Mouse (Mus musculus): Measurements from ENCODE around the gene Acvr1b. TPM values are rescaled to one million over a fixed set of nuclear protein-coding genes. Genes with fewer than 3 reads are reported as not detected.

The Acvr1b gene
- total RNA-seq, 2 experiments from 2014 or later, result 23.0 to 34.4 TPM

- no peak for DNase-seq
Observed at GRCm38 (mm10) chr15:101230995-101231647, 57.3 kb downstream of the Acvr1b start.

GRCm38 (mm10) chr15:101231648-101232180 lies 57.8 kb downstream of the Acvr1b start:
- DNase-seq, result no peak

GRCm38 (mm10) chr15:101232607-101233006 lies 58.7 kb downstream of the Acvr1b start:
- no peak for DNase-seq

- DNase-seq, result no peak
Observed at GRCm38 (mm10) chr15:101233183-101233582, 59.3 kb downstream of the Acvr1b start.

GRCm38 (mm10) chr15:101233641-101234275 lies 59.9 kb downstream of the Acvr1b start:
- no peak for DNase-seq

GRCm38 (mm10) chr15:101234611-101235341 lies 60.9 kb downstream of the Acvr1b start:
- DNase-seq, result no peak

- DNase-seq, result peak; percentile 57
Observed at GRCm38 (mm10) chr15:101235342-101235698, 61.5 kb downstream of the Acvr1b start.

DNA sequence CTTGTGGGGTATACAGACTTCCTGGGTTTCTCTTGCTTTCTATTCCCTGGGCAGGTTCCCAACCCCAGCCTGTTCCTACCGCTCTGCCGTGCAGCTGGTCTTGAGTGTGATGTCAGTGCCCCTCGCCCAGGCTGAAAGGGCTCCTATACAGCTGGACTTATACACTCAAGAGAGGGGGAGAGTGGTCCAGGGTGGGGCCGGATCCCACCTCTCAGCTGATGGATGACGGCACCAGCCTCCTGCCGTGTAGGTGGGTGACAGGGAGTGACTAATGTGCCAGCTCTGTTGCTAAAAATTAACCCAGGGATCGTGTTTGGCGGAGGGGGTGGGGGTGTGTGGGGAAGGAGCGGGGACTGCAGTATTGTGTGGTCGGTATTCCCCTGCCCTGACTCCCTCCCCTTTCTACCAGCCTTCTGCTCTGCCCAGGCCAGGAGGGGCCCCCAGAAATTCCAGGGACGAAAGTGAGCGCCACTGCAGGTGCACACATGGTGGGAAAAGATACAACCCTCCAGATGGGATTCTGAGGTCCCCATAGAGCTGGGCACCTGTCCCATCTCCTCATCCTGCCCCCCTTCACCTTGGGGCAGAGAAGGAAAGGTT lies 62.0 kb downstream of the Acvr1b start:
- no peak for DNase-seq

DNA sequence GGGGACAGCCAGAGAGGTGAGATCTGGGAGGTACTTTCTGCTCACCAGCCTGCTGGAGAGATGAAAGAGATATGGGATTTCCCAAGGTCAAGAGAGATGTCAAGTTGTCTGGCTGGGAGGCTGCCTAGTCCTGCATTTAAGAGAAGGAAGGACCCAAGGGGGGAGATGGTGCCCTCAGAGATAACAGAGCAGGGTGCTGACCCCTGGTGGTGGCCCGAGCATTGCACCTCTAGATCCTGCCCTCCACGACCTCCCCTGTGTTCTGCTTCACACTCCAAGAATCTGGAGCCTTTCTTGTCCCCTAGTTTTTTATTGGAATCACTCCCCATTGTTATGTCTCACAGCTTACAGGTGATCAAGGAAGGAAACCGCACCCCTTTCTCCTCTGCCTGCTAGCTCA lies 63.0 kb downstream of the Acvr1b start:
- peak; percentile 61 for DNase-seq

- peak; percentile 59 for DNase-seq
Observed at GRCm38 (mm10) chr15:101238885-101239511, 65.1 kb downstream of the Acvr1b start.

- DNase-seq, result no peak
Observed at GRCm38 (mm10) chr15:101239821-101240220, 66.0 kb downstream of the Acvr1b start.

DNA sequence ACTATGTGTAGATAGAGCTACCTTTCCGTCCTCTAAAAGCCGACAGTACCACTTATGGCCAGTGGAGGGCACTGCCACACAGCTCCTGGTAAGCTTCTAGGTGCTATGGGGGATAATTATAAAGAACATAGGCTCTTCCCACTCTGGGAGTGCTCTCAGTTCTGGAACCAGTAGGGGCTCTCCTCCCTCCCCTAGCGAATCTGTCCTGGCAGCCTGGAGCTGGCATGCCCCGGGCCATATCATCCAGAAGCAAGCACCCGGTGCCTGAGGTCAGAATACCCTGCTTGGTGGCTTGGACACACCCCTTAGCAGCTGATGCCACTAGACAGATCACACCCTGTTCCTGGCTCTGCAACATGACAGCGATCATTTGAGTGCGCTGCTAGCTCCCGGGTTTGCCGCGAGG lies 66.9 kb downstream of the Acvr1b start:
- DNase-seq, result peak; percentile 91

GRCm38 (mm10) chr15:101241236-101241635 lies 67.4 kb downstream of the Acvr1b start:
- DNase-seq, result no peak

GRCm38 (mm10) chr15:101241853-101242252 lies 68.0 kb downstream of the Acvr1b start:
- DNase-seq, result peak; percentile 74

DNA sequence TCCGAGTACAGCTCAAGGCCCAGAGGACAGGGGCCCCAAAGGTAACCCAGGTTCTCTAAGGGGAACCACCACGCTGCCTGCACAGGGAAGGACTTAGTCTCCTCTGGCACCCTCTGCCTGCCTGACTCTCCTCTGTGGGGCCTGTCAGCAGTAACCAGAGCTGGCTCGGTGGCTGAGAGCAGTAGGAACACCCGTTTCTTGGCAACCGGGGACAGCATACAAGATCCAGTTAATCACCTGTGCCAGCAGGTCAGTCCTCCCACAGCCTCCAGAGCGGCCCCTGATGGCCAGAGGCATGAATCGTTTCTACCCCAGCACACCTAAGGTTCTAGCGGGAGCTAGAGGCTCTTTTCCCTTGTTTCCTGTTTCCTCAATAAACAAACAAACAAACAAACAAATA lies 68.8 kb downstream of the Acvr1b start:
- peak; percentile 85 for DNase-seq

- DNase-seq, result no peak
Observed at GRCm38 (mm10) chr15:101244012-101244411, 70.1 kb downstream of the Acvr1b start.

DNA sequence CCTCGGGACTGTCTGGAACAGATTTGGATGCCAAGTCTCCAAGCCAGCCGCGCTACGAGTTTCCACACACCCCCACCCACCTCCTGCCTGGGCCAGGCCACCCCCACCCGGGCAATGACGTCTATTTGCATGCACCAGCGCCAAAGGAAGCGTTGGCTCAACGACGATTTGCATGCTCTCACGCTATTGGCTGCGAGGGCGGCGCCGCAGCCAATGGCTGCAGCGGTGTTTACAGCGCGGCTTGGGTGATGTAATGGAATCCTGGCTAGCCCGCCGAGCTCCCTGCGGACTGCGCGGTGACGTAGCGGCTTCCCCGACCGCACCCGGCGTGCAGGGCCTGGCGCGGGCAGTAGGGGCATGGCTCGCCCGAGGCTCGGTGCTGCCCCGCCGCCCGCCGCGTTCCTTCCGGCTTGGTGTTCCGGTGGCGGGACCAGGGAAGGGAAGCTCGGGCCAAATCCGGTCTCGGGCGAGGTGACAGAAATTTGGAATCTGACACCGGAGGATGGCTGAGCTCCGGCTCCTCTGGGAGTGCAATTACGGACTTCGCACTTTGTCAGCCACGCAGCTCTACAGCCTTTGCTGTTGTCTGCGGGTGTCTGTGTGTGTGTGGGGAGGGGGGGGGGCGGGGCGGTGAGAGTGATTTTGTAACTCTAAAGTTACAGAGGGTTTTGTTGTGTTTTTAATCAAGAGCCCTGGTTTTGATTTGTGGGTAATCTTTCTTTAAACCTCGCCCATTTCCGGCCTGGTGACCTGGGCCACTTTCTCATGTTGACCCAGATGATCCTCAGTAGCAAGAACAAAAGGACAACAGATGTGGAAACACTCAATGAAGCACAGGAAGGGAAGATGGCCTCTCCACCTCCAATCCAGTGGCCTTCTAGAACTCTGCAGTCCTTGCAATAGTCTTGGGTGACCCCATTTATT lies 72.6 kb downstream of the Acvr1b start:
- peak; percentile 97 for DNase-seq

DNA sequence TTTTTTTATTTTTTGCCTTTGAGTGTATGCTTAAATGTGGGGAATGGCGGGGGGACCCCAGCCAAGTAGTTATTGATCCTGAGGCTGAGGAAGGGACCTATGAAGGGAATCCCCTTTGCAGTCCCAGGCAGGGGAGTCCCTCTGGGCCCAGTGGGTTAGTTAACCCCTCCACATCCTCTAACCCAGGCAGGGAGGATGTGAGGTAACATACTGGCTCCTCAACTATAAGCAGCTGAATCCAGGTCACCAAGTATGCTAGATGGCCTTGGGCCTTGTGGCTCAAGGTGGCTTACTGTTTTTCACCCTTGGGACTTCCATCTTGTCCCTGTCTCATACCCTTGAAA lies 73.3 kb downstream of the Acvr1b start:
- no peak for DNase-seq

GRCm38 (mm10) chr15:101248029-101248710 lies 74.3 kb downstream of the Acvr1b start:
- DNase-seq, result peak; percentile 71

DNA sequence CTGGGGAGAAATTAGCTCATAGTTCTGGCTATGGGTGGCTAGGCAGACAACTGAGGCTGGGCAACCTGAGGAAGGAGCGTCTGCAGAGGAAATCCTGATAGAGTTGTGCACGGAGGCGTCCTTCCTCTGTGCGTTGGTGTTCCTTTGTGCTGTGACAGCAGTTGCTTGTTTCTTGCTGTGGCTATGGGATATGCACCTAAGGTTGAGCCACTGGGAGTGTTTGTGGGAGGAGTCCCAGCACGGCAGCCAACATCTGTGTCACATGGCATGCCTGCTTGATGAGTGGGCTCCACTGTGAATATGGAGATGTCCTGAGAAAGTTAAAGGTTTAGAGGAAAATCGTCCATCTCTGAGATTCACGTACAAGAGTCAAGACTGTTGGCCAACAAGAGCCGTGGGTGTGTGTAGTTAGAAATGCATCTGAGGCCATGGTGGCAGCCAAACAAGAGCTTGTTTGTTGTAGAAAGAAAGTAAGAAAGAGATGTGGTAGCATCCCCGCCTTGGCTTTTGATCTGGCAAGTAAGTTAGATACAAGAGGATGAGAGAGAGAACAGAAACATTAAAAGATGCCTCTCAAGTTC lies 76.4 kb downstream of the Acvr1b start:
- DNase-seq, result no peak

Data from gastrocnemius, postnatal 25 days (tissue).